Mouse (Mus musculus) brain, embryonic 14.5 days (tissue): ENCODE results near the gene Cap1.

Experiments
- CTCF ChIP-seq: fragments of 200-500 bp; IDR thresholded peaks from 2 replicates; pipeline ENCODE4 v1.5.1; 2012; ENCODE audit warnings: inconsistent platforms, mild to moderate bottlenecking, moderate library complexity, borderline replicate concordance; ENCODE audit not compliant: insufficient read depth, insufficient read length; ENCODE audit errors: extremely low read depth
- POLR2A ChIP-seq: fragments of 200-500 bp; IDR thresholded peaks from 2 replicates; pipeline ENCODE4 v1.6.1; 2012; ENCODE audit warnings: mild to moderate bottlenecking, inconsistent platforms, borderline replicate concordance; ENCODE audit not compliant: poor library complexity, insufficient read depth, insufficient read length, severe bottlenecking; ENCODE audit errors: extremely low read depth

GRCm38 (mm10) chr4:122870741-122871140 lies 15.1 kb downstream of the Cap1 start:
- TF ChIP-seq CTCF, result no peak
- TF ChIP-seq POLR2A, result no peak
